Mouse (Mus musculus): ENCODE data around the gene Sorbs2.

Gene Sorbs2

GRCm38 (mm10) chr8:45687942-45688695 lies 180.5 kb downstream of the Sorbs2 start:
- DNase-seq: no peak

- no peak for DNase-seq
These were observed 182.1 kb downstream of the Sorbs2 start for GRCm38 (mm10) chr8:45689611-45690207.

GRCm38 (mm10) chr8:45700100-45700499 lies 192.5 kb downstream of the Sorbs2 start:
- DNase-seq: no peak

GRCm38 (mm10) chr8:45703700-45704101 lies 196.1 kb downstream of the Sorbs2 start:
- DNase-seq: no peak

GRCm38 (mm10) chr8:45709098-45709497 lies 201.5 kb downstream of the Sorbs2 start:
- DNase-seq: no peak

GRCm38 (mm10) chr8:45709734-45710133 lies 202.1 kb downstream of the Sorbs2 start:
- DNase-seq: no peak

GRCm38 (mm10) chr8:45712610-45713009 lies 205.0 kb downstream of the Sorbs2 start:
- DNase-seq: no peak

GRCm38 (mm10) chr8:45714806-45715205 lies 207.2 kb downstream of the Sorbs2 start:
- DNase-seq: no peak

GRCm38 (mm10) chr8:45715330-45716027 lies 207.9 kb downstream of the Sorbs2 start:
- peak; percentile 85 for DNase-seq

- DNase-seq: no peak
These were observed 212.2 kb downstream of the Sorbs2 start for GRCm38 (mm10) chr8:45719776-45720175.

GRCm38 (mm10) chr8:45724204-45724603 lies 216.6 kb downstream of the Sorbs2 start:
- DNase-seq: no peak

GRCm38 (mm10) chr8:45725321-45725720 lies 217.7 kb downstream of the Sorbs2 start:
- DNase-seq: peak; percentile 78

GRCm38 (mm10) chr8:45729850-45730382 lies 222.3 kb downstream of the Sorbs2 start:
- DNase-seq: no peak

GRCm38 (mm10) chr8:45730795-45731194 lies 223.2 kb downstream of the Sorbs2 start:
- DNase-seq: no peak

GRCm38 (mm10) chr8:45734071-45734470 lies 226.5 kb downstream of the Sorbs2 start:
- no peak for DNase-seq

GRCm38 (mm10) chr8:45737266-45737665 lies 229.7 kb downstream of the Sorbs2 start:
- DNase-seq: no peak

- no peak for DNase-seq
These were observed 235.7 kb downstream of the Sorbs2 start for GRCm38 (mm10) chr8:45743326-45743725.

GRCm38 (mm10) chr8:45743739-45744138 lies 236.2 kb downstream of the Sorbs2 start:
- no peak for DNase-seq

- no peak for DNase-seq
These were observed 244.2 kb downstream of the Sorbs2 start for GRCm38 (mm10) chr8:45751512-45752502.

GRCm38 (mm10) chr8:45755482-45755881 lies 247.9 kb downstream of the Sorbs2 start:
- DNase-seq: no peak

- DNase-seq: no peak
These were observed 248.4 kb downstream of the Sorbs2 start for GRCm38 (mm10) chr8:45755972-45756371.

- no peak for DNase-seq
These were observed 253.0 kb downstream of the Sorbs2 start for GRCm38 (mm10) chr8:45760622-45761021.

Measured in layer of hippocampus, adult 9-11 months (tissue).